Mouse (Mus musculus) lung, adult 2 months (tissue): ENCODE results near the gene Lancl3.

Source experiments
- CTCF ChIP-seq: fragments of 200-500 bp; IDR thresholded peaks from 2 replicates; pipeline ENCODE4 v1.5.1; 2011; ENCODE audit warnings: mild to moderate bottlenecking, low read length, control low read depth; ENCODE audit not compliant: insufficient read depth
- POLR2A ChIP-seq: fragments of 200-500 bp; IDR thresholded peaks from 2 replicates; pipeline ENCODE4 v1.6.1; 2011; ENCODE audit warnings: low read depth, mild to moderate bottlenecking, control low read depth, low read length, borderline replicate concordance; ENCODE audit errors: extremely low read depth

- TF ChIP-seq POLR2A (no peak), CTCF (no peak)
Measured at GRCm38 (mm10) chrX:9227105-9227504, 27.4 kb downstream of the Lancl3 start.
